Mouse (Mus musculus) forebrain, embryonic 13.5 days (tissue): ENCODE results near the gene Krt17. TPM values are rescaled to one million over a fixed set of nuclear protein-coding genes. Genes with fewer than 3 reads are reported as not detected.

Experiments
- polyA plus RNA-seq: library from polyadenylated mRNA; unstranded; fragments of >200 nt; fragmentation: Nextera tagmentation; extraction: Ambion mirVana; gene quantifications from 2 replicates; pipeline ENCODE4 v1.2.1, GENCODE M21; 2015

Krt17 gene
- polyA plus RNA-seq, 1 experiment from 2014 or later: 0.37 TPM

Other genes with a start within 250 kb of the Krt17 start
- not detected in 2 replicates for gene Krt33a, start 244.8 kb downstream of the Krt17 start, polyA plus RNA-seq
- gene Krt33b, start 231.2 kb downstream of the Krt17 start, polyA plus RNA-seq: not detected in 2 replicates
- not detected in 2 replicates for gene Krt34, start 219.5 kb downstream of the Krt17 start, polyA plus RNA-seq
- not detected in 2 replicates for gene Krt31, start 210.5 kb downstream of the Krt17 start, polyA plus RNA-seq
- gene Krt32, start 172.8 kb downstream of the Krt17 start, polyA plus RNA-seq: not detected in 2 replicates
- not detected in 2 replicates for gene Krt35, start 164.8 kb downstream of the Krt17 start, polyA plus RNA-seq
- gene Krt36, start 155.4 kb downstream of the Krt17 start, polyA plus RNA-seq: not detected in 2 replicates
- not detected in 2 replicates for gene Krt13, start 139.5 kb downstream of the Krt17 start, polyA plus RNA-seq
- 0.34 and 0.35 TPM in 2 replicates for gene Krt15, start 125.1 kb downstream of the Krt17 start, polyA plus RNA-seq
- 0.23 and 0.49 TPM in 2 replicates for gene Krt19, start 112.4 kb downstream of the Krt17 start, polyA plus RNA-seq
- not detected in 2 replicates for gene Krt9, start 67.8 kb downstream of the Krt17 start, polyA plus RNA-seq
- gene Krt14, start 53.5 kb downstream of the Krt17 start, polyA plus RNA-seq: 0.13 and 0.38 TPM in 2 replicates
- not detected in 2 replicates for gene Krt16, start 12.1 kb downstream of the Krt17 start, polyA plus RNA-seq
- gene Krt42, start 8.8 kb upstream of the Krt17 start, polyA plus RNA-seq: not detected in 2 replicates
- gene Eif1, start 58.9 kb upstream of the Krt17 start, polyA plus RNA-seq: 1,595 and 1,677 TPM in 2 replicates
- 0.56 and 0.89 TPM in 2 replicates for gene Gast, start 73.4 kb upstream of the Krt17 start, polyA plus RNA-seq
- 93.7 and 98.5 TPM in 2 replicates for gene Hap1, start 95.1 kb upstream of the Krt17 start, polyA plus RNA-seq
- gene Jup, start 136.7 kb upstream of the Krt17 start, polyA plus RNA-seq: 37.1 and 42.8 TPM in 2 replicates
- 10.9 and 12.3 TPM in 2 replicates for gene P3h4, start 153.8 kb upstream of the Krt17 start, polyA plus RNA-seq
- 15.5 and 16.3 TPM in 2 replicates for gene Fkbp10, start 154.7 kb upstream of the Krt17 start, polyA plus RNA-seq
- 105 and 114 TPM in 2 replicates for gene Nt5c3b, start 180.8 kb upstream of the Krt17 start, polyA plus RNA-seq
- gene Klhl10, start 180.9 kb upstream of the Krt17 start, polyA plus RNA-seq: 0.70 and 1.1 TPM in 2 replicates
- 12.1 and 12.2 TPM in 2 replicates for gene Klhl11, start 211.7 kb upstream of the Krt17 start, polyA plus RNA-seq